Mouse (Mus musculus): Measurements from ENCODE around the gene Tmeff1.

- TF ChIP-seq POLR2A (IDR thresholded peaks at IDR 0.05; ENCODE audit: insufficient read depth, low read depth, low read length): no peak
- no peak for TF ChIP-seq CTCF (IDR thresholded peaks at IDR 0.05)
These were observed 112.3 kb downstream of the Tmeff1 start for GRCm38 (mm10) chr4:48697302-48697701.

Measured in heart, adult 2 months (tissue).